8 mouse cellular contexts compared by ENCODE assay signal in the genomic region with DNA sequence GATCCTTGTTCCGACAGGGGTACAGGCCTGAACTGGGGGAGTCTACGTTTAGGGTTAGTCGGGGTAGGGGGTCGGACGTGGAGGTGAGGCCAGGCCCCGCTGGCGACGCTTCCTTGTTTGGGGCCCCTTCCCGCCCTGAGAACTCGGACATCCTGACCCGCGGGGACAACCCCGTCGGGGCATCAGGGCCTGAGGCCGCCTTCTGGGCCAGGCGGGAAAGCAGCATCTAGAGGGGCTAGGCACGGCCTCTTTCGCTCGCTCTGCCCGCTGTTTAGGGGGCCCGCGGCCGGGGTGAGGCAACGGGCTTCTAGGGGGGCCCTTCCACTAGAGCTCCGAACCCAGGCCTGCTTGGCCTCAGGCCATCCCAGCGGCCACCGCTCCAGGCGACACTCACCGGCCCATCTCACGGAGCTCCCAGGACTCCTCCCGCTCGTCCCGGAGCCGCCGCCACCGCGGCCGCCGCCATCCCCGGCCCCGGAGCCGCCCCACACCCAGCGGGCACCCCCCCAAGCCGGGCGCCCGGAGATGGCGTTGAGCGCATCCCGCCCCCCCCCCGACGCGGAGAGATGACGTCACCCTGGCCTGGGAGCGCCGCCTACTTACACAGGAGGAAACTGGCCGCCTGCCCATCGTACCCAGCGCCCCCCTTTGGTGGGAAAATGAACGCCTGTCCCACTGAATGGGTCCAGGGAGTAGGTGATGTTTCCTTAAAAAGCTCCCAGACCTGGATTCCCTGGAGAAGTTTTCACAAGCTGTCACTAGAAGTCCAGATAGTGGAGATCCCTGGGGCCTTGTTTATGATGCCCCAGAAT. TPM values are rescaled to one million over a fixed set of nuclear protein-coding genes. Genes with fewer than 3 reads are reported as not detected.
A peak's percentile ranks its signal among the peaks of the same experiment; 100 is the strongest.
DNase-seq lines count a peak whose midpoint lies in the region; ATAC-seq lines count a peak whose summit lies in the region.

A gene (minus strand): TSS at position 503 of the 812 bp plus-strand sequence.

- H3K9me3 ChIP-seq in heart, embryonic 13.5 days, result no peaks in the 10 kb centered on the region
- H3K9me3 ChIP-seq in liver, embryonic 12.5 days (replicated peaks), result no peaks in the 10 kb centered on the region
- H3K9me3 ChIP-seq in stomach, embryonic 15.5 days, result no peaks in the 10 kb centered on the region

- DNase-seq in CD4-positive helper T cell, adult 2 months (ENCODE audit: low read depth, low spot score), result peak; percentile 92
- peak; percentile 43 for DNase-seq in brain, embryonic 18.5 days (ENCODE audit: low read depth, low spot score)
- DNase-seq in kidney, postnatal 10 days, result peak; percentile 93
- DNase-seq in natural killer cell, adult 2 months (ENCODE audit: low spot score in 2 of 2), result peak; percentile 80 to 84

- H3K27me3 ChIP-seq in heart, embryonic 13.5 days (replicated peaks), result no peaks in the 10 kb centered on the region
- H3K27me3 ChIP-seq in liver, embryonic 12.5 days (replicated peaks), result no peaks in the 10 kb centered on the region
- no peaks in the 10 kb centered on the region for H3K27me3 ChIP-seq in stomach, embryonic 15.5 days (replicated peaks)

- H3K36me3 ChIP-seq in heart, embryonic 13.5 days, result peaks cover 25% of the 10 kb centered on the region
- H3K36me3 ChIP-seq in liver, embryonic 12.5 days, result peaks cover 27% of the 10 kb centered on the region
- H3K36me3 ChIP-seq in stomach, embryonic 15.5 days, result peaks cover 17% of the 10 kb centered on the region

- peak; percentile 78 for ATAC-seq in erythroid progenitor cell, adult 5-6 weeks (replicated peaks; ENCODE audit: low FRiP score, poor library complexity, severe bottlenecking)
- peak; percentile 90 for ATAC-seq in heart, embryonic 13.5 days (ENCODE audit: extremely low read depth, insufficient number of reproducible peaks, low FRiP score, low TSS enrichment)
- peak; percentile 89 for ATAC-seq in liver, embryonic 12.5 days
- peak; percentile 84 for ATAC-seq in stomach, embryonic 15.5 days (ENCODE audit: insufficient read depth, low FRiP score, low read depth)

- peak within 1 kb of the TSS; percentile 98 for H3K4me2 ChIP-seq in heart, embryonic 13.5 days
- peak within 1 kb of the TSS; percentile 79 for H3K4me2 ChIP-seq in liver, embryonic 12.5 days
- H3K4me2 ChIP-seq in stomach, embryonic 15.5 days, result peak within 1 kb of the TSS; percentile 64

- peaks cover 18% of the 10 kb centered on the region for H3K4me1 ChIP-seq in heart, embryonic 13.5 days
- H3K4me1 ChIP-seq in liver, embryonic 12.5 days, result peaks cover 15% of the 10 kb centered on the region
- H3K4me1 ChIP-seq in stomach, embryonic 15.5 days, result peaks cover 10% of the 10 kb centered on the region

- H3K9ac ChIP-seq in heart, embryonic 13.5 days, result peak within 1 kb of the TSS; percentile 99
- peak within 1 kb of the TSS; percentile 91 for H3K9ac ChIP-seq in liver, embryonic 12.5 days
- peak within 1 kb of the TSS; percentile 92 for H3K9ac ChIP-seq in stomach, embryonic 15.5 days

- H3K4me3 ChIP-seq in heart, embryonic 13.5 days, result peak within 1 kb of the TSS; percentile 100
- H3K4me3 ChIP-seq in liver, embryonic 12.5 days, result peak within 1 kb of the TSS; percentile 80
- peak within 1 kb of the TSS; percentile 98 for H3K4me3 ChIP-seq in stomach, embryonic 15.5 days (replicated peaks)

- H3K27ac ChIP-seq in heart, embryonic 13.5 days (replicated peaks), result peak within 1 kb of the TSS; percentile 85
- peak within 1 kb of the TSS; percentile 75 for H3K27ac ChIP-seq in liver, embryonic 12.5 days
- peak within 1 kb of the TSS; percentile 72; the same call in 1 of the 2 replicates for H3K27ac ChIP-seq in stomach, embryonic 15.5 days

- WGBS in heart, embryonic 13.5 days, result under 1% methylated on average over 49 of the region's 59 CpGs
- WGBS in liver, embryonic 12.5 days (ENCODE audit: insufficient replicate concordance), result under 1% methylated on average over 59 of the region's 59 CpGs
- WGBS in stomach, embryonic 15.5 days, result under 1% methylated on average over 58 of the region's 59 CpGs

RNA-seq across cellular contexts. Expression of the gene that starts here (rescaled TPM):
- 2.9 and 10.1 TPM in 2 replicates for total RNA-seq in erythroid progenitor cell, adult 5-6 weeks (2015; ENCODE audit: low replicate concordance)
- 4.4 and 5.8 TPM in 2 replicates for total RNA-seq in erythroid progenitor cell, adult 5-6 weeks (2017; ENCODE audit: low replicate concordance)
- polyA plus RNA-seq in heart, embryonic 13.5 days (2015; fragmentation: Nextera tagmentation; extraction: Ambion mirVana), result 4.3 and 4.4 TPM in 2 replicates
- 3.9 and 4.6 TPM in 2 replicates for polyA plus RNA-seq in liver, embryonic 12.5 days (2016; fragmentation: Nextera tagmentation; extraction: Ambion mirVana)
- polyA plus RNA-seq in stomach, embryonic 15.5 days (2015; fragmentation: Nextera tagmentation; extraction: Ambion mirVana), result 6.2 and 6.8 TPM in 2 replicates

Comparison
In these comparisons a context has a peak if more than half of its experiments do, and no peak if none do; other contexts are left out.
1. Peak in every context shown above with its lines: DNase-seq, ATAC-seq, H3K4me3 ChIP-seq and H3K27ac ChIP-seq.
2. DNase-seq: peak in every context shown above with its lines; median percentile 93 in kidney, postnatal 10 days; 92 in CD4-positive helper T cell, adult 2 months; 82 in natural killer cell, adult 2 months; 43 in brain, embryonic 18.5 days.